Mouse (Mus musculus) NIH3T3 (cell line): ENCODE data around the gene Mrtfa.

Experiments
- DNase-seq: peaks from one replicate; pipeline ENCODE4 v3.0.0-alpha.2; 2012; ENCODE audit warnings: low read depth

The Mrtfa gene

DNA sequence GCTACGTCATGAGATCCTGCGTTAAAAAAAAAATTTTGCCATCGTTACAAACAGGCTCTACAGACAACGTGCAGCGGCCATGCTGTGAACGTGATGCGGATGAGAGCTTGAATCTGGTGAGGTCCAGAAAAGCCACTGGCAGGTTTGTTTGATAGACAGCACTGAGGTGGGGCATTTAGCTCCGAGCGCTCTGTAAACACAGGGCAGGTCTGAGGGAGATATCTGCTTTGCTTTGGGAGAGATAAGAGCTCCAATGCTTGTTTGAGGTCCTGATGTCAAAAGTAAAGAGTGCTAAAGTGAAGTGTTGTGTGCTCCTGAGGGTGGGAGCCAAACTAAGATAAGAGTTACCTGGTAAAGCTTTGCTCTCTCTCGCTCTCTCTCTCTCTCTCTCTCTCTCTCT, 6.6 kb upstream of the Mrtfa start:
- DNase-seq: no peak

DNA sequence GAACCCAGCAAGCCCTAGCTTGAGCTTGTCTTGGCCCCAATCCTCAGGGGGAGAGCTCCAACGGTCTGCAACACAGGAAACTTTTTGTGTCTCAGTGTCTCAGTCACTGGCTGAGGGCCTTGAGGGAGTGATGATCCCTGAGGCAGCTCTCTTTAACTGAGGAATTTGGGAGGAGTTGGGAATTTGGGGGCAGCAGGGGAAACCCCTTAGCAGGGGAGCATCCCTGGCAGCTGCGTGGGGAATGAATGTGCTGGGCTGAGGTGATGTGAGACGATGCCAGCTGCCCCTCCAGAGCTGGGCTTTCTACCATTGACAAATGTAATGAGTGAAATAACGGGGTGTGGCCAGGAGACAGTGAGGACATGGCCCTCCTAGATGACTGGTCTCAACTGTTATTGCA, 4.9 kb upstream of the Mrtfa start:
- DNase-seq: no peak

DNA sequence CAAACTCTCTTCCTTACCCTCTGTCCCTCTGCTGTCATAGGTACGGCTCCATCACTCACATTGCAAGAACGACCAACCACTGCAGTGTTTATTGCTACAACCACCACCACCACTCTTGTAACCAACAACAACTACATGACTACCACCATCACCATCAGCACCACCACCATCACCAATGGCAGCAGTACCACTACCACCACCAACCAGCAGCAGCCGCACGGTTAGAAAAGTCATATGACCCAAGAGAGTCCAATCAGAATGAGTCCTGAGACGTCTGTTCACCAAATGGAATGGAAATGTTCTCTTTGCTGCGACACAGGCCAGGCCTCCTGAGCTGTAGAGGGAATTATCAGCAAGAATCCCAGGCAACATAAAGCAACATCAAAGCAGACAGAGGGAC, 4.2 kb upstream of the Mrtfa start:
- no peak for DNase-seq

DNA sequence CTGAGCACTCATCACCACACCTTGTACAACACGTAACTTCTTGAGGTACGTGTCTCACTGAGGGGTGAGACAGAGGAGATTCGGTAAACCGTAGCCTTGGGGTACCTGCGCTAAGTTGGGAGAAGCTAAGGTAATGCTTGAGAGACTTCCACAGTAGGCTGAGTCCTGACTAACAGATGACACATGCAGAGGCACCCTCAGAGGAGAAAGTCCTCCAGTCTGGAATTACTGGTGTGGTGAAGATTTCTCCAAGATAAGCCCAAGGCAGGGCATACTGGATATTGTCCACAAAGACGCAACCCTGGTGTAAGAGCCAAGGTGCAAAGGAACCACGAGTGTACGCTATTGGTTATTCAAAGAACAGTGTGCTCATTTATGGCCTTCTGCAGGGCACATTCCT, 2.3 kb upstream of the Mrtfa start:
- peak; percentile 24 for DNase-seq

DNA sequence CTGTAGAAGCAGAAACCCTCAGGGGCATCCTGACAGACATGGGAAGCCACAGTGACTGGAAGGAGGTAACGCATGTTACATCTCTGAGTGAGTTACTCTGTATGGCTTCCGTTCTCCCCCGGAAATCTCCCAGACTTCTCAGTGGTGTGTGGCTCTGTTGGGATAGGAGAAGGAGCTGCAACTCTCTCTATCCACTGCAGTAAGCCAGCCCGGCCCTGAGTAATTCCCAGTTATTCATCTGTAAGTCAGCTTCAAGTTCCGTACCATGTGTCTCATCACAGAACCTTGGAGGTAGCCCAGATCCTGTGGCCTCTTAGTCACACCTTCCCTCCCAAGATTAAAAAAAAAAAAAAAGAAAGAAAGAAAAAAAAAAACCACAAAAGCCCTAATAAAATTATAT, 1.8 kb upstream of the Mrtfa start:
- peak; percentile 83 for DNase-seq

DNA sequence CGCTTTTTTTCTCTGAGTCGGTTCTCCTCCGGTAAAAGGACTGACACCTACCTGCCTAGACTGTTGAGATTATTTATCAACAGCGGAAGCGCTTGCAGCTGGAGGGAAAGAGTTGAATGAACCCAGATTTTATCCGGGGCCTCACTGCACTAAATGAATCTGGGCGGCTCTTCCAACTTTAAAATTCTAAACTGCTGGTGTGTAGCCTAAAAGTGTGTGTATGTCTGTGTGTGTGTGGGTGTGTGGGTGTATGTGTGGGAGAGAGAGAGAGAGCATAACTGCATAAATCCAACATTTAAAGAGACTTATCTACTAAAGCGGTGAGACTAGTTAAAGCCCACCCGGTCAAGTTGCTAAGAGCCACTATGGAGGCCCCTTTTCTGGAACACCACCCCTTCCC, 746 bp upstream of the Mrtfa start:
- no peak for DNase-seq

DNA sequence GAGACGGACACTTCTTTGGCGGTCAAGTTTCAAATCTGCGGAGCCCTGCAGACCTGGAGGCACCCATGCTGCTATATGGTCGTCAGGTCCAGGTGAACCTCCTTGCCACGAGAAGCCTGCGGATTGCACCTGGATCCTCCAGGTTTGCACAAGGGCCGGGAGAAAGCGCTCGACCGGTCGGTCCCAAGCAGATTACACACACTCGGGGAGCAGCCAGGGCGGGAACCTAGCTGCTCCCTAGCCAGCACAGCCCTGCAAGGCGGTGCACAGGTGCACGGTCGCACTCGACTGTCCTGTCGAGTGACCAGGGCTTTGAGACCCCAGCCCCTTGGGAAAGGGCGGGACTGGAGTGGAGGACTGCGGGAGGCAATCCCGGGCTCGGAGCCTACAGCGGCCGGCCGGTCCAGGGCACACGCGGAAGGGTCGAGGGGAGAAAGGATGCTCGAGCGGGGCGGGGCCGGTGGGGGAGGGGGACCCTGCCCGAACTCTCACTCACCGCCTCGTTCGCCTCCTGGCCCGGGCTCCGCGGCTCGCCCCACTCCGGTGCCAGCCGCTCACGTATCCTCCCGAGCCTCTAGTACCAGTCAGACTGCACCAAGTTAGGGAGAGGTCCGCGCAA, 437 bp downstream of the Mrtfa start:
- DNase-seq: peak; percentile 42

DNA sequence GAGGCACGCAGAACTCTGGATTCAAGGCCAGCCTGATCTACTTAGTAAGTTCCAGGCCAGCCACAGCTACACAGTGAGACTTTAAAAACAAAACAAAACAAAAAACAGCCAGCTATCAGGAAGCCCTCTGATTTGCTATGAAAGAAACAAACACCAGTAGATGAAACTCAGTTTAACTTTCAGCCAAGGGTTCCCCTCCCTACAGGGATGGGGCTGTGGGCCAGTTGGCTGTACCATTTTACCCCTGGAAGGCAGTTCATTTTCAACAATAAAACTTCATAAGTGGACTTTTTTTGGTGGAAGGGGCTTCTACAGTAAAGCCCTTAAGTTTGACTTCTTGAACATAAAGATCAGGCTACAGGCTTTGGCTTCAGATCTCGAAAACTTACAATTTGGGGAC, 1.5 kb downstream of the Mrtfa start:
- no peak for DNase-seq

DNA sequence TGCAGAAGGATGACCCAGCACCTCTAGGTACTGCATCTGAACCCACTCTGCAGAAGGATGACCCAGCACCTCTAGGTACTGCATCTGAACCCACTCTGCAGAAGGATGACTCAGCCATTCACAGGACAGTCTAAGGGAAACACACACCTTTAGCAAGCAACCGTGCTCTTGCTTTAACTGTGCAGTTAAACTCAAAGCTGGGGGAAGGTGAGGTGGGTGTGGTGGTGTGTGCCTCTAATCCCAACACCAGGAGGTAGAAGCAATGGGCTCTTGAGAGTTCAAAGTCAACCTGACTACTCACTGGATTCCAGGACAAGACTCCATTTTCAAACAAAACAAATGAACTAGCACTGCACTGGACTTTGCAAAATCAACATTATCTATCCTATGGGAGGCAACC, 5.6 kb downstream of the Mrtfa start:
- no peak for DNase-seq

DNA sequence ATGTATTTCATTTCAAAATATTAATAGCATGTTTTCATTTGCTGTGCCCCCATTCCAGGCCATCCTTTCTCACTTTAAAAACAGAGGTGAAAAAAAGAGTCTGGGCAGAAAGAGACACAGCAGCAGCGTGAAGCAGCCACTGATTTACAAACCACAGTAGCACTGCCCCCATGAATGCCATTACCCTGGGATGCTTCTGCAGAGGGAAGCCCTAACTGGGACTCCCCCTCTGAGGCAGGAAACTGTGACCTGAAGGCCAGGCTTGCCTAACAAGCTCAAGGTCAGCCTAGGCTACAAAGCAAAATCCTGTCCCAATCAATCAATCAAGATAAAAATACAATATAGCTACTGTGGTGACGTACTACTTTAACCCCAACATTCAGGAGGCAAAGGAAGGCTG, 9.3 kb downstream of the Mrtfa start:
- DNase-seq: no peak

DNA sequence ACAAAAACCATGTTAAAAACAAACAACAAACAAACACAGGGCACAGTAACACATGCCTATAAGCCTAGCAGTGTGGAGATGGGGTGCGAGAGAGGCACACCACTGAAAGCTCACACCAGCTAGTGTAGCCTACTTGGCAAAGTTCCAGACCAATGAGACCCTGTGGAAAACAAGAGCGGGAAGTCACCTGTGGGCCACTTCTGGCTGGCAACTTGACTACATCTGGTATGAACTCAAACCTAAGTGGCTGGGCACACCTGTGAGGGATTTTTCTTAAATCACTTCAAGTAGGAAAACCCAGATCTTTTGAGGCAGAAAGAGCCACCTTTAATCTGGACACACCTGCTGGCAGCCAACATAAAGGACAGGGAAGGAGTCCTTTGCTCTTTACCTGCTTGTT, 11.0 kb downstream of the Mrtfa start:
- DNase-seq: no peak

DNA sequence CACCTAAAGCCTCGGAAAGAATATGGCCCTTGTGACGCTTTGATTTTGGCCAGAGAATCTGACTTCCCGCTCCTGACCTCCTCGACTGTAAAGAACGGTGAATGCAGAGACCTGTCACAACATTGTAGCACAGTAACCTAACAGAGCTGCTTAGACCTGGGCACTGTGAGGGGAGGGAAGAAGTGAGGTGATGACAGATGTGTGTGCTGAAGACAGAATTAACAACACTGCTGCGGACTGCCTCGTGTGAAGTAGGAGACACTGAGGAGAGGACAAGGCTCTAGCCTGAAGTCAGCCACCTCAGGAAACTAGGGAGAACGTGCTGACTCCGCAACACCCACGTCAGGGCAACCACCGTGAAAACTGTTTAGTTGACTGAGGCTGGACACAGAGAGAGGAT, 11.9 kb downstream of the Mrtfa start:
- DNase-seq: no peak

DNA sequence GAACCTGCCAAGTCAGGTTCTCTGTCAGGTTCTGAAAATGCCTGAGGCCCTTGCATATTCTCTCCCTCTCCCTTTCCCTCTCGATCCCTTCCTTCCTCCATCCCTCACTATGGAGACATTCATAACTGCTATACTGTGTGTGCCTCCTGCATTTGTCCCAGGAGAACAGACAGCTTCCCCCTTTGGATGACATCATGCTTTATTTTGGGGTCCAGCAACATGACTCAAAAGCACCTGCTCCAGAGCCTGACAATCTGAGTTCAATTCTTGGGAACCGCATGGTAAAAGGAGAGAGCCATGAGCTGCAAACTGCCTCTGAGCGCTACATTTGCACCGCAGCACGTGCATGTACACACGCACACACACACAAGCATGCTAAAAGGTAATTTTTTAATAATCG, 12.7 kb downstream of the Mrtfa start:
- DNase-seq: no peak

DNA sequence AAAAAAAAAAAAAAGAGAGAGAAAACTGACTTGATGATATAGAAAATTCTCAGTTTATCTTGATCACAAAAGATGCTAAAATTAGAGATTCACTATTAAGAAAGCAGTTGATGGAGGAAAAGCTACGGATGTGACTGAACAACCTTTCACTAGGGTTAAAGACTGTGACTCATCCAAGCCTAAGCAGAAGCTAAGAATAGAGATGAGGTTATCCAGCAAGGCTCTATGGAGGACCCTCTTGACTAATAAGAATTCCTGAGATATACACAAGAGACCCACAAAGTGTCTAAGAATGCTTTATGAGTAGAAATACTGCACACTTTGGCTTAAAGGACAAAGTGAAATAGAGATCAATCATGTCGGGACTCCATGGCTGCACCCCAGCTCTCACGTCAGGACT, 14.9 kb downstream of the Mrtfa start:
- peak; percentile 46 for DNase-seq

DNA sequence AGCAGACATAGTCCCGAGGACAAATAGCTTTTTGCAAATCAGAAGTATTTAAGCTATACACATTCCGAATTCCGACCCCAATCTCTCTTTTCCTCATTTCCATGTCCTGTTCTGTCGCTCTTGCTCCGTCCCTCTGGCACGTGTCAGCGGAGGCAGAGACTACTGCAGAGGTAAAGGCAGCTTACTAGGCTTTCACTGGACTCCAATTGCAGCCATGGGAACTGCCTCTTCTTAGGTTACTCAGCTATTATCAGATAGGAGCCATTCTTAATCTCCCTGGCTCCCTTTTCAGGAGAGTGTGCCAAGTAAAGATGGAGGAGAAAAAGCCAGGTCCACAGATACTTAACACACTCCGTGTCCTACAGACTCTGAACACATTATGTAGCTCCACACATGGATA, 18.3 kb downstream of the Mrtfa start:
- DNase-seq: no peak

DNA sequence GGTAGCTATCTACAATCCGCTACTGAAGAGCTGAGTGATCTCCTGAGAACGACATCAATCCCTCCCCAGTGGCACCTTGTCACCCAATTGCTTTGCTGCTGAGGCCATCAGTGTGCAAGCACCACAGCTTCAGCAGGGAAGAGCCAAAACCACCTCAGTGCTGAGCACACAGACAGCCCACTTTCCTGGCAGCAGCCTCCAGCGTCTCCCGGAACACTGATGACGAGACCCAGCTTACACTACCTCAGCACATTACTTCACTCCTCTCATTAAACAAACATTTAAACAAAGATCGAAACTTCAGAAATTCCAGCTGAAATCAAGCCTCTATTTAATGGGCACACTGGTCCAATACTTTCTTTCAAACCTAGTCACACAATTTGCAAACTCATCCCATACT, 21.8 kb downstream of the Mrtfa start:
- DNase-seq: no peak

DNA sequence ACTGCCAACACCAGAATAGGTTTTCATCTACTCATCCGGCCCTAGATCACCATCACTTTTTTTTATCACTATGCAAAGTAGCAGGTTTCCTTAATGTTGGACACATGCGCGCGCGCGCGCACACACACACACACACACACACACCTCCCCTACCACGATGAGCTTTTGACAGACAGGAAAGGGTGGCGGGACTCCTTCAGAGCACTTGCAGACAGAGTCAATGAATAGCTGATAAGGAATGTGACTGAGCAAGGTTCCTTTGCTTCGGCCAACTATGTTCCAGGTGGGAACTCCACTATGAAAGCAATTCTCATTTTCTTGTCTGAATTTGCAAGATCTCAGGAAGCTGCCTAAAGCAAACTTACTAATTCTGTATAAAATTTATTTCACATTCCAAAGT, 22.7 kb downstream of the Mrtfa start:
- DNase-seq: no peak

DNA sequence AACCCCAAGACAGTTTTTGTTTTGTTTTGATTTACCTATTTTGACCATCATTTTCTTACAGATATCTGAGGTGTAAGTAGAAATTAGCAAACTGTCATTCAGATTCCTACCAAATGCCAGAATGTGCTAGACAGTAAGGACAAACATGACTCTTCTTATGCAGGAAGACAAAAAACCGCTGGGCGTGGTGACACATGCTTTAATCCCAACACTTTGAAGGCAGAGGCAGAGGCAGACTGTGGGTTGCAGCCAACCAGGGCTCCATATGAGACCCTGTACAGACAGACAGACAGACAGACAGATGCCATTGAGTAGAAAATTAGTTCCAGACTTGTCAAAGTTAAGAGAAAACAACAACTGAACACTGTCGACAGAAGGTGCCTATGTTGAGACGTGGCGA, 24.3 kb downstream of the Mrtfa start:
- DNase-seq: no peak

DNA sequence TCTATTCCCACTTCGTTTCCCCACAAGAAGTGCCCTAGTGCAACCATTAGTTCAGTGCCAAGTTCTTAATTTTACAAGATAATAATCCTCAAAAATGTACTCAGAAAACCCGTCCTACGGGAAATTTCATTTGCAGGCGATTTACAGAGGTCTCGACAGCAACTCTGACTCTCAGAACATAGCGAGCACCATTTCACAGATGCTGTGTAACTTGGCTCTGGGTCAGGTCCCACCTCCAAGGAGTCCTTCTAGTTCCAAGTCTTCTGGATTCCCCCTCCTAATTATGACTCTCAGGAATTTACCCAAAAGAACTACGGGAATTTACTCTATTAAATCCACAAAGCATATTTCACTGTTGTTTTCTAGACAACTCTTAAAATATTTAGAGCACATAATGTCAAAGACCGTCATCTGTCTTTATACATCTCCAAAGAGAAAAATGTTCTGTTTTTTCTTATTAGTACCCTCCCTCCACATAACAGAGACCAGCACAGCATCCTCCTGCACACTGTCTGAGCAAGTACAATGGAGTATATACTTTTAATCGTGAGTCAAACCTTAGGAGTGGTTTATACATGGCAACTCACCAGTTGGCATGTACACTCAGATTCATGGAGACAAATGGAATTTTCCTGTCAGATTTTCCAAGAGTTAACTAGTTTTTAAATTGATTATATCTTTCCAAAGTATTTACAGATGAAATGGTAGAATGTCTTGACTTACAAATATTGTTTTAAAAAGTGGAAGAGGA, 25.8 kb downstream of the Mrtfa start:
- DNase-seq: peak; percentile 86

DNA sequence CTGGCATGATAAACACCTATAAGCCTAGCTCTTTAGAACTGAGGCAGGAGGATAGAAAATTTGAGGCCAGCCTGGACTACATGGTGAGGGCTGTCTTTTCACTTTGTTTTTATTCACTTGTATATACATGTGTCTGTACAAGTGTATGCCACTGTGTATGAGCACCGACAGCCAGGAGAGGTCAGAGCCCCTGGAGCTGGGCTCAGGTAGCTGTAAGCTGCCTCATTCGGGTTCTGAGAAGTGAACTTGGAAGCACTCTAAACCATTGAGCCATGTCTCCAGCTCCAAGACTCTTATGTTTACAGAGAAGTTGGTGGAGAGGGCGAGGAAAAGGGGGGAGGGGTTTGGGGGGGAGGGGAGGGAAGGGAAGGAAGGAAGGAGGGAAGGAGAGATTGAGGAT, 29.0 kb downstream of the Mrtfa start:
- no peak for DNase-seq

DNA sequence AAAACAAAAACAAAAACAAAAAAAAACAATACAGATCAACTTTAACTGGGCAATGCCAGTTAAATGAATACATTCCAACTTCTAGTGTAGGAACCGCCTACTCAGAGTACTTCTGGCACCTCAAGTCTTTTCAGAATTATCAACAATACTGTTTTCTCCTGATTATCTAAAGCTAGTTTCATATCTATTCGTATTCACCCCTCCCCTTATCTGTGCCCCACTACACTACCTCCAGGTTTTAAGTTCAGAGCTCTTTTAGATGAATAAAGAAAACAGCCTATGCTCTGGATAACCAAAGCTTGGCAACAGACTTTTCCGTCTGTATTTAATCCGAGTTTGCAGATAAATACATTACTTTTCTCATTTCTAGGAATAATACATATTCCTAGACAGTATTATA, 29.9 kb downstream of the Mrtfa start:
- DNase-seq: no peak

DNA sequence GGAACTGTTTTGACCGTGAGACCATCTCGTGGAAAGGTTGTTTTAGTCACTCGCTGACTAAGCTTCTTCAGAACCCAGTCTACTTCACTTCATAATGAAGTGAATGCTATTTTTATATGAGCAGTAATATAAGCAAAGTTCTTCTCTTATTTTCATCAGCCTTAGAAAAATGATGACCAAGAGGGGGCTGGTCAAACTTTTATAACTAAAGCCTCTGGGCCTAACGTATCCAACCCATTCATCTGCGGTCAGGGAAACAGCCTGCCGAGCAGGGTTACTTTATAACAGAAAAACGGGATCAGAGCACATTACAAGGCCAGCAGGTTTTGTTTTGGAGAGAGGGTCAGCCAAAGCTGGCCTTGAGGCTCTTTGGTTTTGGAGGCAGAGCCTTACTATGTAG, 31.3 kb downstream of the Mrtfa start:
- peak; percentile 70 for DNase-seq

DNA sequence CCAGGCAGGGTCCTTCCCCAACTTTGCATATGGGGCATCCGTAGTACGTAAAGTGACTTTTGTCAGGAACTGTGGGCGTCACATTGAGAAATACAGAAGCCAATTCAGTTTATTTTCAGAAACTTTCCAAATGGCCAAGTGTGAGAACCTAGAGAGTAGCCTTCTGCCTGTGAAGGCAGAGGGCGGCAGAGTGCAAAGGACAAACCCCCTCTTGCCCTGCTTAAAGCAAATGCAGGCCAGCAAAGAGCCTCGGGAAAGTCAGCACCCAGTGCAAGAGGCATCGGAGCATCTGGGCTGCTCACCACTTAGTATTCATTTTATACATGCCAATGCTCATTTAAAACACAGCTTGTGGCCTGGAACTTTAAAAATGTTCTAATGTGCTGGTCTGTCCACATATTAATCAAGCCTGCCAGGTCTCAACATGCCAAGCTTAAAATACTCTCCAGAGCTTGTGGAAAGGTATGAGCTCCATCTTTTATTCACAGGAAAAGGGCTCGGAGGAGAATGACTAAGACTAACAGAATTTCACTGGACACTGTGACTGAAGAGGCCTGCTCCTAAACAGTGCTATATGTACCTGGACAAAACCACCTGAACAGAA, 31.9 kb downstream of the Mrtfa start:
- DNase-seq: peak; percentile 50

DNA sequence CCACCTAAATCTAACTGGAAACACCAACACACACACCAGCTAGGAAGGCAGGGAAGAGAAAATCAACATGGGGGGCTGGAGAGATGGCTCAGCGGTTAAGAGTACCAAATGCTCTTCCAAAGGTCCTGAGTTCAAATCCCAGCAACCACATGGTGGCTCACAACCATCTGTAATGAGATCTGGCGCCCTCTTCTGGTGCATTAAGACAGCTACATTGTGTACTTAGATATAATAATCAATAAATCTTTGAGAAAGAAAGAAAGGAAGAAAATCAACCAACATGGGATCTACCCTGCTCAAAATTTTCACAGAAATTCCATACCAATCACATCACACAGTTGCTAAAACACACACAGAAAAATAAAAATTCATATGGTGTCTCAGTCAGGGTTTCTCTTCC, 34.1 kb downstream of the Mrtfa start:
- no peak for DNase-seq
